Mouse (Mus musculus): ENCODE results near the gene Atp1b3.
"Not testable (repeated sequence)": the region's sequence is repeated elsewhere in the genome, so short reads cannot be mapped to it uniquely, and the experiment has no call there.

Gene Atp1b3

GRCm38 (mm10) chr9:96360056-96360455 lies 4.2 kb downstream of the Atp1b3 start:
- DNase-seq, result no peak

- no peak for DNase-seq
Observed at GRCm38 (mm10) chr9:96353799-96354198, 10.4 kb downstream of the Atp1b3 start.

GRCm38 (mm10) chr9:96353121-96353769 lies 11.0 kb downstream of the Atp1b3 start:
- no peak for DNase-seq

- not testable (repeated sequence) for DNase-seq
Observed at GRCm38 (mm10) chr9:96351771-96352170, 12.5 kb downstream of the Atp1b3 start.

GRCm38 (mm10) chr9:96350476-96350875 lies 13.8 kb downstream of the Atp1b3 start:
- no peak for DNase-seq

GRCm38 (mm10) chr9:96350010-96350409 lies 14.2 kb downstream of the Atp1b3 start:
- DNase-seq, result peak; percentile 31

GRCm38 (mm10) chr9:96348885-96349284 lies 15.4 kb downstream of the Atp1b3 start:
- no peak for DNase-seq

- DNase-seq, result no peak
Observed at GRCm38 (mm10) chr9:96345750-96346149, 18.5 kb downstream of the Atp1b3 start.

GRCm38 (mm10) chr9:96331146-96331545 lies 33.1 kb downstream of the Atp1b3 start:
- DNase-seq, result no peak

- no peak for DNase-seq
Observed at GRCm38 (mm10) chr9:96328226-96328625, 36.0 kb downstream of the Atp1b3 start.

- no peak for DNase-seq
Observed at GRCm38 (mm10) chr9:96326496-96326923, 37.7 kb downstream of the Atp1b3 start.

GRCm38 (mm10) chr9:96324502-96324901 lies 39.7 kb downstream of the Atp1b3 start:
- no peak for DNase-seq

GRCm38 (mm10) chr9:96322411-96323152 lies 41.7 kb downstream of the Atp1b3 start:
- DNase-seq, result no peak

GRCm38 (mm10) chr9:96320551-96320980 lies 43.7 kb downstream of the Atp1b3 start:
- DNase-seq, result peak; percentile 22

- no peak for DNase-seq
Observed at GRCm38 (mm10) chr9:96319333-96319732, 44.9 kb downstream of the Atp1b3 start.

- DNase-seq, result no peak
Observed at GRCm38 (mm10) chr9:96312074-96312473, 52.2 kb downstream of the Atp1b3 start.

GRCm38 (mm10) chr9:96308816-96309215 lies 55.4 kb downstream of the Atp1b3 start:
- no peak for DNase-seq

- no peak for DNase-seq
Observed at GRCm38 (mm10) chr9:96299324-96300008, 64.8 kb downstream of the Atp1b3 start.

GRCm38 (mm10) chr9:96292144-96292543 lies 72.1 kb downstream of the Atp1b3 start:
- no peak for DNase-seq

GRCm38 (mm10) chr9:96284916-96285315 lies 79.3 kb downstream of the Atp1b3 start:
- no peak for DNase-seq
